Mouse (Mus musculus): ENCODE data around the gene 4933434E20Rik.

The 4933434E20Rik gene

GRCm38 (mm10) chr3:90051441-90052350, at the start of gene 4933434E20Rik:
Gene 4933434E20Rik (plus strand): TSS chr3:90051636.
- DNase-seq (ENCODE audit: extremely low read depth, insufficient read length, low spot score): peak; percentile 75

- no peak for DNase-seq (ENCODE audit: extremely low read depth, insufficient read length, low spot score)
Measured at GRCm38 (mm10) chr3:90004091-90004796, 47.2 kb upstream of the 4933434E20Rik start.

GRCm38 (mm10) chr3:90010291-90010690, 41.1 kb upstream of the 4933434E20Rik start:
- no peak for DNase-seq (ENCODE audit: extremely low read depth, insufficient read length, low spot score)

- DNase-seq (ENCODE audit: extremely low read depth, insufficient read length, low spot score): no peak
Measured at GRCm38 (mm10) chr3:90016626-90017025, 34.8 kb upstream of the 4933434E20Rik start.

- DNase-seq (ENCODE audit: extremely low read depth, insufficient read length, low spot score): no peak
Measured at GRCm38 (mm10) chr3:90034653-90035052, 16.8 kb upstream of the 4933434E20Rik start.

- DNase-seq (ENCODE audit: extremely low read depth, insufficient read length, low spot score): no peak
Measured at GRCm38 (mm10) chr3:90036263-90036662, 15.2 kb upstream of the 4933434E20Rik start.

GRCm38 (mm10) chr3:90049691-90050090, 1.7 kb upstream of the 4933434E20Rik start:
- no peak for DNase-seq (ENCODE audit: extremely low read depth, insufficient read length, low spot score)

- peak; percentile 99 for DNase-seq (ENCODE audit: extremely low read depth, insufficient read length, low spot score)
Measured at GRCm38 (mm10) chr3:90052351-90053241, 1.2 kb downstream of the 4933434E20Rik start, which contains the start of gene Ubap2l. Gene Ubap2l (minus strand): TSS chr3:90052628.

- no peak for DNase-seq (ENCODE audit: extremely low read depth, insufficient read length, low spot score)
Measured at GRCm38 (mm10) chr3:90061549-90061948, 10.1 kb downstream of the 4933434E20Rik start.

- no peak for DNase-seq (ENCODE audit: extremely low read depth, insufficient read length, low spot score)
Measured at GRCm38 (mm10) chr3:90062539-90062938, 11.1 kb downstream of the 4933434E20Rik start.

- no peak for DNase-seq (ENCODE audit: extremely low read depth, insufficient read length, low spot score)
Measured at GRCm38 (mm10) chr3:90064383-90064782, 12.9 kb downstream of the 4933434E20Rik start.

GRCm38 (mm10) chr3:90065553-90065952, 14.1 kb downstream of the 4933434E20Rik start:
- DNase-seq (ENCODE audit: extremely low read depth, insufficient read length, low spot score): peak; percentile 22

GRCm38 (mm10) chr3:90067851-90068250, 16.4 kb downstream of the 4933434E20Rik start:
- no peak for DNase-seq (ENCODE audit: extremely low read depth, insufficient read length, low spot score)

GRCm38 (mm10) chr3:90069688-90070087, 18.3 kb downstream of the 4933434E20Rik start:
- DNase-seq (ENCODE audit: extremely low read depth, insufficient read length, low spot score): no peak

GRCm38 (mm10) chr3:90072294-90072693, 20.9 kb downstream of the 4933434E20Rik start, which contains the start of gene Tpm3:
Gene Tpm3 (plus strand): TSS chr3:90072649.
- no peak for DNase-seq (ENCODE audit: extremely low read depth, insufficient read length, low spot score)

GRCm38 (mm10) chr3:90076921-90077716, 25.7 kb downstream of the 4933434E20Rik start:
- DNase-seq (ENCODE audit: extremely low read depth, insufficient read length, low spot score): peak; percentile 53

- no peak for DNase-seq (ENCODE audit: extremely low read depth, insufficient read length, low spot score)
Measured at GRCm38 (mm10) chr3:90078224-90078623, 26.8 kb downstream of the 4933434E20Rik start.

GRCm38 (mm10) chr3:90079133-90079762, 27.8 kb downstream of the 4933434E20Rik start:
- DNase-seq (ENCODE audit: extremely low read depth, insufficient read length, low spot score): peak; percentile 99
